Mouse (Mus musculus): Measurements from ENCODE around the gene Itga6. TPM values are rescaled to one million over a fixed set of nuclear protein-coding genes. Genes with fewer than 3 reads are reported as not detected.

Itga6 gene
- total and polyA plus RNA-seq, 2 experiments from 2014 or later: 16.8 to 52.3 TPM

DNA sequence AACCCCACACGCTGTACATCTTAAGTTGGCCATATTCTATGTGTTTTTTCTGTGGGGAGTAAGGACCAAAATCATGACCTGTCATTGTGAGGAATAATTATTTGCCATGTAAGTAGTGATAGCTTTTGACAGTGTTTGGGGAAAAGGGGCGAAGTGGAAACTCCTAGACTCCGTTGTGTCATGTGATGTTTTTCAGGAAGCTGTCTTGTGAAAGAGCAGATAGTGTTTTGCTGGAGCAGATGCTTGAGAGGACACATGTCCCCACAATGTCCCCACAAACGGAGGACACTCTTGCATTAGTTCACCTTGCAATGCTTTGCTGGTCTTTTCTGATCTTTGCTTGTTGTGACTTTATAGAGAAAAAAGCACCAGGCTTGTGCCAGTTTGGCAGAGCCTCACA, 7.7 kb downstream of the Itga6 start:
- TF ChIP-seq CTCF (IDR thresholded peaks at IDR 0.05; ENCODE audit: low read depth): no peak
- ATAC-seq: no peak
- no peaks in the 10 kb centered on the region for H3K9me3 ChIP-seq (ENCODE audit: low read length)
- H3K4me3 ChIP-seq (ENCODE audit: low read depth, low read length): no peak overlapping the region
- H3K36me3 ChIP-seq (ENCODE audit: insufficient read depth): no peaks in the 10 kb centered on the region
- WGBS: 88% methylated on average over 4 of the region's 4 CpGs
- no peaks in the 10 kb centered on the region for H3K27me3 ChIP-seq (ENCODE audit: insufficient read depth, low read length)
- DNase-seq: no peak
- 0 out of 2 replicates have a peak, but pooled peaks cover 7% of the 10 kb centered on the region for H3K4me1 ChIP-seq (ENCODE audit: insufficient read depth)
- H3K9ac ChIP-seq: no peak overlapping the region
- H3K27ac ChIP-seq (ENCODE audit: low read depth, low read length): no peak overlapping the region
- no peak overlapping the region for H3K4me2 ChIP-seq (ENCODE audit: low read depth)

- no peak overlapping the region for H3K9ac ChIP-seq
- TF ChIP-seq CTCF (IDR thresholded peaks at IDR 0.05; ENCODE audit: low read depth): no peak
- no peak overlapping the region for H3K4me2 ChIP-seq (ENCODE audit: low read depth)
- H3K36me3 ChIP-seq (ENCODE audit: insufficient read depth): no peaks in the 10 kb centered on the region
- H3K27ac ChIP-seq (ENCODE audit: low read depth, low read length): no peak overlapping the region
- H3K4me3 ChIP-seq (ENCODE audit: low read depth, low read length): no peak overlapping the region
- H3K9me3 ChIP-seq (ENCODE audit: low read length): no peaks in the 10 kb centered on the region
- DNase-seq (no peak), ATAC-seq (no peak)
- no peaks in the 10 kb centered on the region for H3K27me3 ChIP-seq (ENCODE audit: insufficient read depth, low read length)
- 79% methylated on average over 4 of the region's 4 CpGs for WGBS
- H3K4me1 ChIP-seq (ENCODE audit: insufficient read depth): no peaks in the 10 kb centered on the region
Observed at GRCm38 (mm10) chr2:71755748-71756147, 10.3 kb downstream of the Itga6 start.

GRCm38 (mm10) chr2:71757098-71757497, 11.7 kb downstream of the Itga6 start:
- Histone ChIP-seq H3K9me3 (ENCODE audit: low read length) (no peaks in the 10 kb centered on the region), H3K4me2 (ENCODE audit: low read depth) (no peak overlapping the region), H3K4me1 (ENCODE audit: insufficient read depth) (no peaks in the 10 kb centered on the region), H3K27me3 (ENCODE audit: insufficient read depth, low read length) (no peaks in the 10 kb centered on the region), H3K4me3 (ENCODE audit: low read depth, low read length) (no peak overlapping the region), H3K9ac (no peak overlapping the region), H3K27ac (ENCODE audit: low read depth, low read length) (no peak overlapping the region), H3K36me3 (ENCODE audit: insufficient read depth) (no peaks in the 10 kb centered on the region)
- 77% methylated on average over 5 of the region's 5 CpGs for WGBS
- no peak for DNase-seq
- no peak for TF ChIP-seq CTCF (IDR thresholded peaks at IDR 0.05; ENCODE audit: low read depth)
- no peak for ATAC-seq

DNA sequence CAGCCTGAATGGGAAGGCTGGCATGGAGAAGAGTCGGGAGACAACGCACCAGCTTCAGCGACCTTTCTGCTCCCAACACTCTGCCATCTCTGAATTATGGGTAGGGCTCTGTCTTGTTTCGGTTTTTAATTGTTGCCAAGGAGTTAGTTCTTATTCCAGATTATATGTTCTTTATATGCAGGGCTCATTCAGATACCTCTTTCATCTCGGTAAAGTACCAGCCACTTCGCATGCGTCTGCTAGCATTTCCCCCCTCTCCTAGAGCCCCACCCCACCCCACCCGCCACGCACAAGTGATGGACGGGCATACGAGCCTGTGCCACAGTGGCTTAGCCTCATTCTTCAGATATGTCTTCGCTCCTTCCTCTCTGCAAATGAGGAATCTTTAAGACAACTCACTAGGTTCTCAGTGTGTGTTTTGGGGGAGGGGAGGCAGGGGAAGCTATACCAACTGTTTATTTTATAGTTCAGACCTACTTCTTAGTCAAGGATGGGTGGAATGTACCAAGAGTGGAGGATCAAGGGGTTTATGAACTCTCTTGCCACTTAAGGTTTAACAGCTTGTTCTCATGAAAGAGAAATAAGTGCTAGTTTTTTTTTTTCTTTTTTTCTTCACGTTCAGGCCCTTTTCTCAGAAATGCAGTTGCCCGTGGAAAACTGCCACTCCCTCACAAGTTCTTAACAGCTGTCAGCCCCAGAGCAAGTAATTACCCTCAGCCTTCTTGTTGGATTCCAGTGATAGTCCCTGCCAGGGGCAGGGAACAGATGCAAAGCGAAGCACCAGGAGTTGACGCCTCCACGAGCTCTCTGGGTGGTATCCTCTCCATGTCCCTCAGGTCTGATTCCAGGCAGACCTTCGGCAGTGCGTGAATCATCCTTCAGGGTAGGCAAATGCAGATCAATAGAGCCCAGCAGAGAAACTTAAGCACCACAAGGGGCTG, 13.4 kb downstream of the Itga6 start:
- Histone ChIP-seq H3K4me1 (ENCODE audit: insufficient read depth) (no peaks in the 10 kb centered on the region), H3K4me3 (ENCODE audit: low read depth, low read length) (no peak overlapping the region), H3K27ac (ENCODE audit: low read depth, low read length) (no peak overlapping the region), H3K9me3 (ENCODE audit: low read length) (no peaks in the 10 kb centered on the region), H3K9ac (no peak overlapping the region), H3K27me3 (ENCODE audit: insufficient read depth, low read length) (no peaks in the 10 kb centered on the region), H3K4me2 (ENCODE audit: low read depth) (no peak overlapping the region), H3K36me3 (ENCODE audit: insufficient read depth) (no peaks in the 10 kb centered on the region)
- WGBS: 57% methylated on average over 19 of the region's 19 CpGs
- no peak for ATAC-seq
- no peak for TF ChIP-seq CTCF (IDR thresholded peaks at IDR 0.05; ENCODE audit: low read depth)
- DNase-seq: no peak

- no peak for TF ChIP-seq CTCF (IDR thresholded peaks at IDR 0.05; ENCODE audit: low read depth)
- Histone ChIP-seq H3K27me3 (ENCODE audit: insufficient read depth, low read length) (no peaks in the 10 kb centered on the region), H3K36me3 (ENCODE audit: insufficient read depth) (no peaks in the 10 kb centered on the region), H3K27ac (ENCODE audit: low read depth, low read length) (no peak overlapping the region), H3K9me3 (ENCODE audit: low read length) (no peaks in the 10 kb centered on the region), H3K4me1 (ENCODE audit: insufficient read depth) (no peaks in the 10 kb centered on the region), H3K4me2 (ENCODE audit: low read depth) (no peak overlapping the region), H3K4me3 (ENCODE audit: low read depth, low read length) (no peak overlapping the region), H3K9ac (no peak overlapping the region)
- ATAC-seq: no peak
- no peak for DNase-seq
- WGBS: 73% methylated on average over 4 of the region's 4 CpGs
Observed at GRCm38 (mm10) chr2:71760091-71760490, 14.7 kb downstream of the Itga6 start.

DNA sequence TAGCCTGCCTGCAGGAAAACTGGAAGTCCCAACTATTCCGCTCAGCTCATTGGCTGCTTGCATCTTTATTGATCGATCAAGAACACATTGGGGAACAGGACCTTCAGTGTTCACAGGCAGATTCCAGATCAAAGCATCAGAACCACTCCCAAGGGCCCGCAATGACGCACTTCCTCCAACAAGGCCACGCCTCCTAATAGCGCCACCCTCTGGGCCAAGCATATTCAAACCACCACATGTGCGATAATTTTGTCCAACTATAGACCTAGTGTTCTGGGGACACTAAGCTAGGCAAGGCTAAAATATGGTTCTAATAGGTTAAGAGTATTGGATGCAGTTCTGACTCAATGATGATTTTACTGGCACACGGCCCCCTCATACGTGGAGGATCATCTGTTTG, 15.7 kb downstream of the Itga6 start:
- DNase-seq (no peak), ATAC-seq (no peak)
- WGBS: 94% methylated on average over 9 of the region's 9 CpGs
- TF ChIP-seq CTCF (IDR thresholded peaks at IDR 0.05; ENCODE audit: low read depth): no peak
- H3K27ac ChIP-seq (ENCODE audit: low read depth, low read length): no peak overlapping the region
- H3K4me2 ChIP-seq (ENCODE audit: low read depth): no peak overlapping the region
- H3K4me1 ChIP-seq (ENCODE audit: insufficient read depth): no peaks in the 10 kb centered on the region
- no peaks in the 10 kb centered on the region for H3K9me3 ChIP-seq (ENCODE audit: low read length)
- H3K36me3 ChIP-seq (ENCODE audit: insufficient read depth): no peaks in the 10 kb centered on the region
- no peak overlapping the region for H3K4me3 ChIP-seq (ENCODE audit: low read depth, low read length)
- no peak overlapping the region for H3K9ac ChIP-seq
- no peaks in the 10 kb centered on the region for H3K27me3 ChIP-seq (ENCODE audit: insufficient read depth, low read length)

GRCm38 (mm10) chr2:71764525-71764924, 19.1 kb downstream of the Itga6 start:
- Histone ChIP-seq H3K4me2 (ENCODE audit: low read depth) (no peak overlapping the region), H3K27ac (ENCODE audit: low read depth, low read length) (no peak overlapping the region), H3K4me1 (ENCODE audit: insufficient read depth) (no peaks in the 10 kb centered on the region), H3K36me3 (ENCODE audit: insufficient read depth) (no peaks in the 10 kb centered on the region), H3K4me3 (ENCODE audit: low read depth, low read length) (no peak overlapping the region), H3K27me3 (ENCODE audit: insufficient read depth, low read length) (no peaks in the 10 kb centered on the region), H3K9ac (no peak overlapping the region), H3K9me3 (ENCODE audit: low read length) (no peaks in the 10 kb centered on the region)
- ATAC-seq (no peak), DNase-seq (no peak)
- no peak for TF ChIP-seq CTCF (IDR thresholded peaks at IDR 0.05; ENCODE audit: low read depth)
- 80% methylated on average over 5 of the region's 5 CpGs for WGBS
